Mouse (Mus musculus): ENCODE measurements around the gene Agps.

- TF ChIP-seq CTCF (IDR thresholded peaks at IDR 0.05; ENCODE audit: insufficient read depth, low read length): no peak
- no peak for TF ChIP-seq POLR2A (IDR thresholded peaks at IDR 0.05; ENCODE audit: borderline replicate concordance, extremely low read depth, low read depth, low read length)
Measured at GRCm38 (mm10) chr2:75895711-75896110, 63.7 kb downstream of the Agps start.

Data from lung, adult 2 months (tissue).